Mouse (Mus musculus) forebrain, embryonic 11.5 days (tissue): ENCODE results near the gene Fh1. TPM values are rescaled to one million over a fixed set of nuclear protein-coding genes. Genes with fewer than 3 reads are reported as not detected.

Experiments used
- ATAC-seq: fragments of 200-750 bp; cut with Nextera tagmentation; replicated peaks from 2 replicates; pipeline ENCODE4 v1.8.0; 2017; ENCODE audit warnings: moderate TSS enrichment; ENCODE audit not compliant: low FRiP score
- DNase-seq: peaks from one replicate; pipeline ENCODE4 v3.0.0-alpha.2; 2017; ENCODE audit warnings: low spot score
- H3K27ac ChIP-seq: fragments of 300-500 bp; sonication (generic); 2 replicates; pipeline ENCODE4 v1.5.1; 2014; ENCODE audit warnings: low read depth, low read length
- H3K27me3 ChIP-seq: fragments of 300-500 bp; sonication (generic); 2 replicates; pipeline ENCODE4 v1.6.1; 2014; ENCODE audit warnings: mild to moderate bottlenecking, low read length, mixed read lengths; ENCODE audit not compliant: control insufficient read depth, insufficient read depth
- H3K36me3 ChIP-seq: fragments of 300-500 bp; sonication (generic); 2 replicates; pipeline ENCODE4 v1.6.1; 2014; ENCODE audit warnings: mild to moderate bottlenecking, low read length, moderate library complexity, mixed read lengths; ENCODE audit not compliant: control insufficient read depth, insufficient read depth
- H3K4me1 ChIP-seq: fragments of 300-500 bp; sonication (generic); replicated peaks from 2 replicates; pipeline ENCODE4 v1.6.1; 2014; ENCODE audit warnings: low read length, mixed read lengths; ENCODE audit not compliant: control insufficient read depth, insufficient read depth
- H3K4me2 ChIP-seq: fragments of 300-500 bp; sonication (generic); 2 replicates; pipeline ENCODE4 v1.6.1; 2014; ENCODE audit warnings: low read depth, mild to moderate bottlenecking, low read length, moderate library complexity, mixed read lengths; ENCODE audit not compliant: severe bottlenecking
- H3K4me3 ChIP-seq: fragments of 300-500 bp; sonication (generic); 2 replicates; pipeline ENCODE4 v1.5.1; 2014; ENCODE audit warnings: low read depth, low read length
- H3K9ac ChIP-seq: fragments of 300-500 bp; sonication (generic); 2 replicates; pipeline ENCODE4 v1.6.1; 2014; ENCODE audit warnings: low read length
- H3K9me3 ChIP-seq: fragments of 300-500 bp; sonication (generic); 2 replicates; pipeline ENCODE4 v1.6.1; 2016; ENCODE audit warnings: low read length, mixed read lengths; ENCODE audit not compliant: control insufficient read depth
- WGBS: fragments of 180-500 bp; shearing (Covaris S2); extraction: QIAGEN DNeasy Blood & Tissue Kit; methylation state at CpG from one replicate; pipeline ENCODE4 v1.1.7; 2014; 5-methylcytosine and 5-hydroxymethylcytosine counted together
- polyA plus RNA-seq: library from polyadenylated mRNA; unstranded; fragments of >200 nt; fragmentation: Nextera tagmentation; extraction: Ambion mirVana; gene quantifications from 2 replicates; pipeline ENCODE4 v1.2.1, GENCODE M21; 2014

Gene Fh1
- polyA plus RNA-seq, 1 experiment from 2014 or later, result 95.7 TPM

DNA sequence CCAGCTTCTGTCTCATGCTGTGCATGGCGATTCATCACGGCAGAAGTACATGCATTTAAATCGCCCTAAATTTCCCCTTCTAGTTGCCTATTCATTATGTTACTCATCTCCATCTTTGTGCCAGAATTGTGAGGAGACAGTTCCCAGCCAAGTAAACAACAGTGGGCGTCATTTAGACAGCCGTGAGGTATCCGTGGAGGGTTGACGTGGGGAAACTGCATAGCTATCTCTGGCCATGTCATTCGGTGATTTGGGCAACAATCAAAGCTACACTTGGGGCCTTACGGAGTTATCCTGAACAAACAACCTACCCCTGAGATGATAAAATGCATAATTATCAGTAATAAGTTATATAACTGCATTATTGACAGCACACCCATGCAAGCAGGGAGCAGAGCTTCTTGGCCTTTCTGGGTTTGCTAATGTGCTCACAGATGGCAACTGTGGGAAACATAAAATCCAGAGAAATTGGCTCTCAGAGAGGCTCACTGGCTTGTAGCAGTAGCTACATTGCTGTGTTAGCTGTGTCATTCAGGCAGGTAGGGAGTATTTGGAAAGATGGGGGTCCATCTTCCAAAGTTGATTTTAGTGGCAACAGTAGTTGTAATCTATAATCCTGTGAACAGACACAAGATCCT lies 45.7 kb downstream of the Fh1 start:
- no peak overlapping the region for H3K9ac ChIP-seq

DNA sequence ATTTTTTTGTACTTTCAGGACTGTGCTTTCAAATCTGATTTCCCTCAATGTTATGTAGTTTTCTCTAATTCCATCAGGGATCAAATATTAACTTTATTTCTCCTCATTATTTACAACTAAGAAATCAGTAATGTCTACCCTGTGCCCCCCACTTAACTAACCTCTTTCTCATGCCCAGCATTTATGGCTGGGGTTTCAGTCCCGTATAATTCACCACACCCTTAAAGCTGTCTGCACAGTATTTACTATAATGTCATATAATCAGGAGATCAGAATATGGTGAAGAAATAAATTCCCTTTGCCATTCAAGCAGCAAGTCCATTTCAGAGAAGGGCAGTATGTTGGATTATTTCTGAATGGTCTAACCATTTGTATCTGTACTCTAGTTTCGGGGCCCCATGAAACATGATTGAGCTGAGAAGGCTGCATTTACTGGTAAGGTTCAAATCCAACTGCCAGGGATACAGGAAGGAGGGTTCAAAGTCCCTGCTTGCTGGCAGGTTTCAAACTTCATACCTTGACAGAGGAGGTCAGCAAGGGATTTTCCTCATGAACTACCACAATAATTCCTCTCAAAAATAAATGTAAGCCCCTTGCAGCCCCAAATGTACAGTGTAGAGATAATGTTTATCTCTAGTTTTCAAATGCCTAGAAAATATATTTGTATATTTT lies 46.9 kb downstream of the Fh1 start:
- H3K4me1 ChIP-seq, result no peaks in the 10 kb centered on the region
- 86% methylated on average over 2 of the region's 2 CpGs for WGBS
- ATAC-seq, result no peak

More for the DNA sequence above, 45.7 kb downstream of the Fh1 start:
- DNase-seq (no peak), ATAC-seq (no peak)
- Histone ChIP-seq H3K27ac (no peak overlapping the region), H3K36me3 (no peaks in the 10 kb centered on the region), H3K4me3 (no peak overlapping the region), H3K9me3 (no peaks in the 10 kb centered on the region), H3K27me3 (no peaks in the 10 kb centered on the region), H3K4me2 (no peak overlapping the region), H3K4me1 (no peaks in the 10 kb centered on the region)
- 88% methylated on average over 9 of the region's 9 CpGs for WGBS

DNA sequence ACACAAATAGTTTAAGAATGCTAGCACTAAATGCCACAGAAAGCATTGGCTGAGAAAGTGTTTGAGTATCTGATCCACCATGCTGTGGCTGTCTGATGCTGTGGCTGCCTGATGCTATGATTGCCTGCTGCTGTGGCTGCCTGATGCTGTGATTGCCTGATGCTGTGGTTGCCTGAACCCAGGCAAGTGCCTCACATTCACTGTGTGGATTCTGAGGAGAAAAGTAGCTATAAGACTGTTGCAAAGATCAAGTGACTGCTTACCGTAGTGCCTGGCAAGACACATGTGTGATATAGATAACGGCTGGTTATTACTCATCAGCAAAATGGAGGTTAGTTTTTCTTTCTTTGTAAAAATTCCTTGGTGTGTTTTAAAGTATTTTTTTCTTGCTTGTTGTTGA lies 51.3 kb downstream of the Fh1 start:
- Histone ChIP-seq H3K36me3 (no peaks in the 10 kb centered on the region), H3K27ac (no peak overlapping the region), H3K4me3 (no peak overlapping the region), H3K9ac (no peak overlapping the region), H3K27me3 (no peaks in the 10 kb centered on the region), H3K4me2 (no peak overlapping the region), H3K9me3 (no peaks in the 10 kb centered on the region), H3K4me1 (no peaks in the 10 kb centered on the region)
- DNase-seq (no peak), ATAC-seq (no peak)
- WGBS, result 97% methylated on average over 2 of the region's 2 CpGs

More for the DNA sequence above, 46.9 kb downstream of the Fh1 start:
- Histone ChIP-seq H3K9me3 (no peaks in the 10 kb centered on the region), H3K4me3 (no peak overlapping the region), H3K36me3 (no peaks in the 10 kb centered on the region), H3K4me2 (no peak overlapping the region), H3K27me3 (no peaks in the 10 kb centered on the region), H3K9ac (no peak overlapping the region), H3K27ac (no peak overlapping the region)
- no peak for DNase-seq

DNA sequence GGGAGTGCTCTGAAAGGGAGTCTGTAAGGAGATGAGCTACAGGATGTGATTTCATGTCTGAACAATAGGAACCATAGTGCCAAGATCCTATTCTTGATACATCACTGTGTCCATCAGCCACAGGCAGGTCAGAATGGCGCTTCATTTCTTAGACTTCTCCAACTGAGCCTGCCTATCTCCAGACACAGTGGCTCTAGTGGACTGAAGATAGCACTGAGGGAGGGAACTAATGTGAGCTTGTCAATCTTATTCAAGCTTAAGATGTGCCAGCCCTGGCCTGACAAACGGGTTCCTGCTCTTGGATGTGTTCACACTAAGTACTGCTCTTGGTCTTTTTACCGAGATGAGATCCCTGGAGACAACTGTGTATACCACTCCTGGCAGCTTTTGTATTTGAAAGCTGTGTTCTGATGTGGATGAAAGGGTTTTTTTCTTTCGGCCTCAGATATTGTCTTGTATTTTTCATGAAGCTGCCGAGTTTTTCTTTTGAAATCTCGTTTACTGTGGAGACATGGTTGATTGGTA lies 59.8 kb downstream of the Fh1 start:
- DNase-seq (no peak), ATAC-seq (no peak)
- H3K4me1 ChIP-seq, result no peaks in the 10 kb centered on the region
- no peaks in the 10 kb centered on the region for H3K27me3 ChIP-seq
- 85% methylated on average over 6 of the region's 6 CpGs for WGBS
- H3K9me3 ChIP-seq, result no peaks in the 10 kb centered on the region
- H3K4me2 ChIP-seq, result no peak overlapping the region
- no peak overlapping the region for H3K9ac ChIP-seq
- H3K36me3 ChIP-seq, result no peaks in the 10 kb centered on the region
- H3K4me3 ChIP-seq, result no peak overlapping the region
- no peak overlapping the region for H3K27ac ChIP-seq

DNA sequence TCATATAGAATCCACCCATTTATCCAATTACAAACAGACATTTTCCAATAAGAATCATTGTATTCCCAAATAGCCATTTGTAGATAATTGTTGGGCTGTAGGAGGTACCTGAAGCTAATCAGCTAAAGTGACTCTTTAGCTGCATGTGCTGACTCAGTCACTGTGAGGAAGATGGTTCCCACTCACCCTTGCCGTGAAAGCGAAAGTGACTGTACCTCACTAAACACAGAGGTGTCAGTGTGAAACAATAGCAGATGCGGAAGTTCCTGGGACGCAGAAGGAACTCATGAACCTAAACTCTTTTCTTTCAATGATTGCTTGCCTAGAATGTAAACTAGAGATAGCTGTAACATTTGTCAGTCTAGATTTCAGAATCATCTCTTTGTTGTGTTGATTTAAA lies 61.1 kb downstream of the Fh1 start:
- no peaks in the 10 kb centered on the region for H3K27me3 ChIP-seq
- no peak overlapping the region for H3K4me3 ChIP-seq
- no peaks in the 10 kb centered on the region for H3K4me1 ChIP-seq
- H3K9me3 ChIP-seq, result no peaks in the 10 kb centered on the region
- DNase-seq, result no peak
- 95% methylated on average over 4 of the region's 4 CpGs for WGBS
- ATAC-seq, result no peak
- no peaks in the 10 kb centered on the region for H3K36me3 ChIP-seq
- H3K27ac ChIP-seq, result no peak overlapping the region
- no peak overlapping the region for H3K4me2 ChIP-seq
- H3K9ac ChIP-seq, result no peak overlapping the region

DNA sequence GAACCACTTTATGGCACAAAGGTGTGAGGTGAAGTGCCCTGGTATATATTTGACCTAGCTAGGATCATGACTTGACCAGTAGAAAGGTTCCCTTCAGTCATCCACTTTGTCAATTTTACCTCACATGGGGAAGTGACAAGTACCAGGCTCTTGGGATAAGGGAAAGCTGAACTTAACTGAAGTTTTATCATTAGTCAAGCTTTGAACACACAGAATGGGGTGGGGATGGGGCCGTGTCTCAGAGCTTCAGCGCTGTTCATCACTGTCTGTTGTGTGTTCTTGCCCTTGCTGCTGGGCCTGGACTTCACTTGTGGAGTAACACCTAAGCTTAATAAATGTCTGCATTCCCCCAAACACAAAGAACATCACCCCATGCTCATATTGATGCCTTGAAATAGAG lies 63.1 kb downstream of the Fh1 start:
- Histone ChIP-seq H3K4me2 (no peak overlapping the region), H3K27me3 (no peaks in the 10 kb centered on the region), H3K27ac (no peak overlapping the region), H3K9me3 (no peaks in the 10 kb centered on the region), H3K4me3 (no peak overlapping the region), H3K9ac (no peak overlapping the region), H3K36me3 (no peaks in the 10 kb centered on the region), H3K4me1 (no peaks in the 10 kb centered on the region)
- WGBS, result 95% methylated on average over 2 of the region's 2 CpGs
- DNase-seq (no peak), ATAC-seq (no peak)

DNA sequence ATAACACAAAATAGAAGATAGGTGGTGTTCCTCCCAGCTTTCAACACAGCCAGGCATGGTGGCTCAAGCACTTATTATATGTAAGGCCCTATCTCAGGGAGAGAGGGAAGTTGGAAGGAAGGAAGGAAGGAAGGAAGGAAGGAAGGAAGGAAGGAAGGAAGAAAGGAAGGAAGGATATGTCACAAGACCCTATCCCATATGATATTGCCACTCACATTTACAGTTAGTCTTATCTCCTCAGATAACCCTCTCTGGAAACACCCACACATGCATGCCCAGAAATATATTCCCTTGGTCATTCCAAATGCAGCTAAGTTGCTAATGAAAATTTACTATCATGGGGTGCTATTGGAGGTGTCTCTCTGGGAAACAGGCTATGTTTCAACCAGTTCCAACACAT lies 63.6 kb downstream of the Fh1 start:
- Histone ChIP-seq H3K36me3 (no peaks in the 10 kb centered on the region), H3K4me3 (no peak overlapping the region), H3K27me3 (no peaks in the 10 kb centered on the region), H3K27ac (no peak overlapping the region), H3K4me1 (no peaks in the 10 kb centered on the region), H3K9ac (no peak overlapping the region), H3K4me2 (no peak overlapping the region), H3K9me3 (no peaks in the 10 kb centered on the region)
- no peak for ATAC-seq
- no peak for DNase-seq

DNA sequence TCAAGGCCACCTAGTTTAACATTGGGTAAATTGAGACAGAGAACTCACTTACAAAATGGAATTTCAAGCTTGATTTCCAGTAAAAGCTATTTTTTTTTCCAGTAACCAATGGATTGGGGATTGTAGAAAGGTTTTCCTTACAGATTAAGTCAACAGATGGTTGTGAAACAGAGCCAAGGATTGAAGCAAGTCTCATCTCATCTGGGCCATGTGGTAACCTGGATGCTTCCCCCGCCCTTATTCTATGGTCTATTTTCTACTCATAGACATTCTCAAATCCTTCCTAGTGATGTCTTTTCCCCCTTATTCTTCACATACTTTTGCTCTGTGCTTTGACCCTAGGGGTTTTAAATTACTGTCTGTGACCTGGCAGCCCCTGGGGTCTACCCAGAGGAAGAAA lies 70.8 kb downstream of the Fh1 start:
- Histone ChIP-seq H3K4me3 (no peak overlapping the region), H3K36me3 (no peaks in the 10 kb centered on the region)

DNA sequence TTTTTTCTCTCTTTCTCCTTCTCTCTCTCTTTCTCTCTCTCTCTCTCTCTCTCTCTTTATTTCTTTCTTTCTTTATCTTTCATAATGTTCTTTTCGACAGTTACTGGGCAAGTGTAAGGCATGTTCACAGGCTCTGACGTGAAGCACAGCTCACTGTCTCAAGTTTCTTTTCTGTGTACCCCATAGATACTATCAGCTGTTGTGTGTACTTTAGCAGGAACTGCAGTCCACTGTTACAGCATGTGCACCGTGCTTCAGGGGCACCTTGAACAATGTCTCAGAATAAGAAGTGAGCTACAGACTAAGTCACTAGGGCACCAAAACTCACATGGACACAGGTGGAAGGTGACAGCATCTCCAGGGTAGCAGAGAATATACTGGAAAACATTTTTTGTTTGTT lies 73.0 kb downstream of the Fh1 start:
- no peaks in the 10 kb centered on the region for H3K4me1 ChIP-seq
- no peak overlapping the region for H3K9ac ChIP-seq
- 80% methylated on average over 3 of the region's 3 CpGs for WGBS
- no peaks in the 10 kb centered on the region for H3K27me3 ChIP-seq
- no peaks in the 10 kb centered on the region for H3K9me3 ChIP-seq
- no peaks in the 10 kb centered on the region for H3K36me3 ChIP-seq
- DNase-seq (no peak), ATAC-seq (no peak)
- H3K4me2 ChIP-seq, result no peak overlapping the region
- H3K27ac ChIP-seq, result no peak overlapping the region
- no peak overlapping the region for H3K4me3 ChIP-seq

More for the DNA sequence above, 70.8 kb downstream of the Fh1 start:
- no peaks in the 10 kb centered on the region for H3K27me3 ChIP-seq
- DNase-seq (no peak), ATAC-seq (no peak)
- no peak overlapping the region for H3K9ac ChIP-seq
- no peaks in the 10 kb centered on the region for H3K9me3 ChIP-seq
- no peak overlapping the region for H3K4me2 ChIP-seq
- no peak overlapping the region for H3K27ac ChIP-seq
- WGBS, result 94% methylated on average over 1 of the region's 1 CpGs
- no peaks in the 10 kb centered on the region for H3K4me1 ChIP-seq
